Mouse (Mus musculus) myocyte (in vitro differentiated cells): ENCODE results near the gene Olfr412. TPM values are rescaled to one million over a fixed set of nuclear protein-coding genes. Genes with fewer than 3 reads are reported as not detected.

Source experiments
- H3K27me3 ChIP-seq: one replicate; pipeline ENCODE4 v1.6.1; 2011; ENCODE audit not compliant: control insufficient read depth, insufficient read depth, insufficient read length
- H3K36me3 ChIP-seq: one replicate; pipeline ENCODE4 v1.6.1; 2011; ENCODE audit not compliant: control insufficient read depth, insufficient read depth
- H3K4me2 ChIP-seq: one replicate; pipeline ENCODE4 v1.6.1; 2011; ENCODE audit warnings: low read depth, control low read depth
- H3K4me3 ChIP-seq: one replicate; pipeline ENCODE4 v1.5.1; 2011; ENCODE audit warnings: mild to moderate bottlenecking, control low read depth, moderate library complexity
- H3K79me2 ChIP-seq: one replicate; pipeline ENCODE4 v1.6.1; 2011; ENCODE audit not compliant: control insufficient read depth, insufficient read depth
- H3ac ChIP-seq: one replicate; pipeline ENCODE4 v1.6.1; 2011; ENCODE audit not compliant: control insufficient read depth, insufficient read length
- CEBPB ChIP-seq: IDR thresholded peaks from 2 replicates; pipeline ENCODE4 v1.6.1; 2011; ENCODE audit warnings: mild to moderate bottlenecking, moderate library complexity; ENCODE audit not compliant: poor library complexity, insufficient read depth, severe bottlenecking
- E2F4 ChIP-seq: IDR thresholded peaks from one replicate; pipeline ENCODE4 v1.6.1; 2011; ENCODE audit warnings: mild to moderate bottlenecking, control low read depth, moderate library complexity; ENCODE audit not compliant: insufficient read depth
- MAX ChIP-seq: IDR thresholded peaks from one replicate; pipeline ENCODE4 v1.6.1; 2011; ENCODE audit warnings: low read depth, mild to moderate bottlenecking, control low read depth
- MYOD1 ChIP-seq, 3 experiments: IDR thresholded peaks; one replicate each; pipeline ENCODE4 v1.6.1; 2011; ENCODE audit warnings: control low read depth in 2 of 3, low read depth in 2 of 3, mild to moderate bottlenecking in 2 of 3, moderate library complexity in 1 of 3; ENCODE audit not compliant: insufficient read length in 2 of 3, control insufficient read depth in 1 of 3
- MYOG ChIP-seq, 3 experiments: IDR thresholded peaks; one replicate each; pipeline ENCODE4 v1.6.1; 2011; ENCODE audit warnings: control low read depth in 2 of 3, low read depth in 2 of 3, mild to moderate bottlenecking in 2 of 3; ENCODE audit not compliant: insufficient read length in 2 of 3, control insufficient read depth in 1 of 3, insufficient read depth in 1 of 3
- POLR2A ChIP-seq: IDR thresholded peaks from one replicate; pipeline ENCODE4 v1.6.1; 2011; ENCODE audit warnings: low read depth, mild to moderate bottlenecking, control low read depth, moderate library complexity; ENCODE audit not compliant: insufficient read length
- POLR2AphosphoS2 ChIP-seq: IDR thresholded peaks from one replicate; pipeline ENCODE4 v1.6.1; 2011; ENCODE audit warnings: low read depth, control low read depth; ENCODE audit not compliant: insufficient read length
- REST ChIP-seq: IDR thresholded peaks from one replicate; pipeline ENCODE4 v1.6.1; 2011; ENCODE audit warnings: mild to moderate bottlenecking, control low read depth, moderate library complexity; ENCODE audit not compliant: insufficient read depth, insufficient read length
- SRF ChIP-seq: IDR thresholded peaks from one replicate; pipeline ENCODE4 v1.6.1; 2011; ENCODE audit warnings: low read depth; ENCODE audit not compliant: control insufficient read depth, insufficient read length
- TCF12 ChIP-seq: IDR thresholded peaks from one replicate; pipeline ENCODE4 v1.6.1; 2011; ENCODE audit warnings: mild to moderate bottlenecking, control low read depth; ENCODE audit not compliant: poor library complexity, insufficient read depth, severe bottlenecking
- TCF3 ChIP-seq: IDR thresholded peaks from one replicate; pipeline ENCODE4 v1.6.1; 2011; ENCODE audit warnings: low read depth, control low read depth; ENCODE audit not compliant: insufficient read length
- USF1 ChIP-seq: IDR thresholded peaks from one replicate; pipeline ENCODE4 v1.6.1; 2011; ENCODE audit warnings: low read depth, mild to moderate bottlenecking, control low read depth, moderate library complexity
- polyA plus RNA-seq: library from polyadenylated mRNA; unstranded; fragments of >200 nt; fragmentation: generic; extraction: Trizol; gene quantifications from one replicate; pipeline ENCODE4 v1.2.1, GENCODE M21; 2012; ENCODE audit warnings: missing spikeins

Olfr412 gene
- polyA plus RNA-seq, 1 experiment = not detected

DNA sequence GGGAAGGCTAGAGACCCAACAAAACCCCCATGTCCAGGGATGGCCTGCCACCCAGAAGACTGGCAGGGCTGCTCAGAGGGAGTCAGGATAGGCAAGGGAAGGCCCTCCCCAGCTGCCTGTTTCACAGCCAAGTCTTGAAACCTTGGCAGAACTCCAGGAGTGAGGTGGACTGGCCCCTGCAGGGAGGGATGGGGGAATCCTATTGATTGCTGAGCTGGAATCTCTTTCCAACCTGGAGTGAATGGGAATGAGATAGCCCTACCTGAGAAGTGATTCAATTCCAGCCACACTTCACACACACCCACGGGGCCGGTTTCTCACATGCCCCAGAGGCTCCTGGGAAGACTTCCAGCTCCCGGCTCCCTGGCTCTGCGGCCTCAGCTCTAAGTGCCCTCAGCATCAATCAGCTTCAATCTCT lies 47.9 kb downstream of the Olfr412 start:
- no peak overlapping the region for H3K4me2 ChIP-seq
- no peaks in the 10 kb centered on the region for H3K36me3 ChIP-seq
- no peak overlapping the region for H3ac ChIP-seq

DNA sequence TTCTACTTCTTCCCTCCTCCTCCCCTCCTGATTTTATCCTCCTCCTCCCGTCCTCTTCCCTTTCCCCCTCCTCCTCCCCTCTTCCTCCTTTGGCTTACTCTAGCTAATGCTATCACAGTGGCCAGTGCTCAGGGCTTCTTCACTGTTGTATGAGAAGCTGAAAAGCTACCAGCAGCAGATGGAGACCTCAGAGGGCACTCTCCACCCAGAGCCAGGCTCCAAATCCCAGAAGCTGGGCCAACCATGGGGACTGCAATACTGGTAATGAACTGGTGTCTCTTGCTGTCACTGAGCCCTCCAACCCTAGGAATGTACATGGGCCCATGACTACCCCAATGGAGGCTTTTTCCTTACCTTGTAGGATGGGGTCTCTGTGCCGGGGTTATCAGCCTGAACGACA lies 50.1 kb downstream of the Olfr412 start:
- H3K79me2 ChIP-seq = no peaks in the 10 kb centered on the region
- H3K36me3 ChIP-seq = no peaks in the 10 kb centered on the region
- no peaks in the 10 kb centered on the region for H3K27me3 ChIP-seq
- H3ac ChIP-seq = no peak overlapping the region
- no peak overlapping the region for H3K4me3 ChIP-seq
- H3K4me2 ChIP-seq = no peak overlapping the region
- no peak for TF ChIP-seq MAX
- TF ChIP-seq TCF12 = no peak
- TF ChIP-seq MYOG (IDR thresholded peaks at IDR 0.05; ENCODE audit: control insufficient read depth in 1 of 3, insufficient read depth in 1 of 3, insufficient read length in 2 of 3, low read depth in 2 of 3) = no peak
- no peak for TF ChIP-seq SRF
- no peak for TF ChIP-seq USF1
- TF ChIP-seq MYOD1 (IDR thresholded peaks at IDR 0.05; ENCODE audit: control insufficient read depth in 1 of 3, insufficient read length in 2 of 3, low read depth in 2 of 3) = no peak
- no peak for TF ChIP-seq E2F4
- TF ChIP-seq REST = no peak
- TF ChIP-seq CEBPB = no peak
- TF ChIP-seq TCF3 = no peak

More for the DNA sequence above, 47.9 kb downstream of the Olfr412 start:
- Histone ChIP-seq H3K4me3 (no peak overlapping the region), H3K79me2 (no peaks in the 10 kb centered on the region), H3K27me3 (no peaks in the 10 kb centered on the region)
- TF ChIP-seq TCF12 = no peak
- TF ChIP-seq POLR2AphosphoS2 = no peak
- TF ChIP-seq SRF = no peak
- TF ChIP-seq MAX = no peak
- TF ChIP-seq USF1 = no peak
- no peak for TF ChIP-seq TCF3
- no peak for TF ChIP-seq E2F4
- no peak for TF ChIP-seq CEBPB
- TF ChIP-seq MYOD1 (IDR thresholded peaks at IDR 0.05; ENCODE audit: control insufficient read depth in 1 of 3, insufficient read length in 2 of 3, low read depth in 2 of 3) = no peak
- TF ChIP-seq POLR2A = no peak
- no peak for TF ChIP-seq MYOG (IDR thresholded peaks at IDR 0.05; ENCODE audit: control insufficient read depth in 1 of 3, insufficient read depth in 1 of 3, insufficient read length in 2 of 3, low read depth in 2 of 3)
- no peak for TF ChIP-seq REST

DNA sequence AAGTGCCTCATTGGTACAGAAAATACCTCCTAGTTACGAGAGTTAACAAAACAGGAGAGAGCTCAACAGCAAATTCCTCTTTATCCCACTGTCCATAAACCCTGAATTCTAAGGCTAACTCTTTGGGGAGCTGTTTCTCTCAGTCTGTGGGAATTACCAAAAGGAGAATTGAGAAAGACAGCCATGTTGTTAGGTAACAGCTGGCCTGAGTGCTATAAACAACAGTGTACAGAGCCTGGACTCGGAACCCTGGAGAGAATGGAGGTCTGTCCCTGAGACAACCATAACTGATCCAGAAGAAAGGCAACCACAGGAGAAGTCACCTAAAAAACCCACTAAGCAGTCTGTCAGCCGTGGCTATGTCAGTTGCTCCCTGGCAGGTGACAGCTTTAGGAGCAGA lies 50.6 kb downstream of the Olfr412 start:
- Histone ChIP-seq H3K27me3 (no peaks in the 10 kb centered on the region), H3ac (no peak overlapping the region), H3K4me2 (no peak overlapping the region), H3K79me2 (no peaks in the 10 kb centered on the region), H3K36me3 (no peaks in the 10 kb centered on the region), H3K4me3 (no peak overlapping the region)
- TF ChIP-seq POLR2AphosphoS2 (no peak), E2F4 (no peak), TCF3 (no peak), CEBPB (no peak), MAX (no peak), TCF12 (no peak)

DNA sequence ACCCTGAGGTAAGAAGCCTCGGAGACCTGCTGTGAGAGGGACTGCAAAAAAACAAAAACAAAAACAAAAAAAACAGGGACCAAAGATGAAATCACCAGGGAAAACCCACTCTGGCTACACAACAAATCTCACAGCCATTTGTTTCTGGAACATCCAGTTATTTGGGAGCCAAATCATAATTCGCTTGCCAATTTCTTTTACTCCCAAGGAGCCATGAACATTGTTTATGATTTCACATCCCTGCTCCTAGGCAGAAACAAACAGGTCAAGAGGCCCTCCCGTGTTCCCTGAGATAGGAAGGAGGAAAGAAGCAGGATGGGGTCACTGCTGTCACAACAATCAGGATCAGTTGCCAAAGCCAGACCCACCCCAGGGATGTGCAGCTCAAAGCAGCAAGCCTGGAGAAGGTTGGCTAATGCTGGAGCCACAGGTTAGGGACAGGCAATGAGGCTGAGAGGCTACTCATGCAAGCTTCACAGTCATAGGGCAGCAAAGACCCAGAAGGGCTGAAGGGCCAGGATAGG lies 51.6 kb downstream of the Olfr412 start:
- Histone ChIP-seq H3ac (no peak overlapping the region), H3K79me2 (no peaks in the 10 kb centered on the region)
- TF ChIP-seq MYOG (IDR thresholded peaks at IDR 0.05; ENCODE audit: control insufficient read depth in 1 of 3, insufficient read depth in 1 of 3, insufficient read length in 2 of 3, low read depth in 2 of 3) (no peak), TCF12 (no peak), POLR2AphosphoS2 (no peak), CEBPB (no peak), MYOD1 (IDR thresholded peaks at IDR 0.05; ENCODE audit: control insufficient read depth in 1 of 3, insufficient read length in 2 of 3, low read depth in 2 of 3) (no peak)

GRCm38 (mm10) chr11:74414112-74414511 lies 52.2 kb downstream of the Olfr412 start:
- Histone ChIP-seq H3K27me3 (no peaks in the 10 kb centered on the region), H3ac (no peak overlapping the region), H3K79me2 (no peaks in the 10 kb centered on the region), H3K36me3 (no peaks in the 10 kb centered on the region), H3K4me2 (no peak overlapping the region), H3K4me3 (no peak overlapping the region)
- TF ChIP-seq E2F4 = no peak
- no peak for TF ChIP-seq USF1
- no peak for TF ChIP-seq POLR2AphosphoS2
- TF ChIP-seq TCF3 = no peak
- TF ChIP-seq MAX = no peak
- TF ChIP-seq MYOG (IDR thresholded peaks at IDR 0.05; ENCODE audit: control insufficient read depth in 1 of 3, insufficient read depth in 1 of 3, insufficient read length in 2 of 3, low read depth in 2 of 3) = no peak
- TF ChIP-seq SRF = no peak
- TF ChIP-seq POLR2A = no peak

More for the DNA sequence above, 51.6 kb downstream of the Olfr412 start:
- Histone ChIP-seq H3K27me3 (no peaks in the 10 kb centered on the region), H3K4me3 (no peak overlapping the region), H3K4me2 (no peak overlapping the region), H3K36me3 (no peaks in the 10 kb centered on the region)
